Mouse (Mus musculus) kidney, embryonic 15.5 days (tissue): ENCODE results near the gene Bcl7b. TPM values are rescaled to one million over a fixed set of nuclear protein-coding genes. Genes with fewer than 3 reads are reported as not detected.
"Not testable (repeated sequence)": the region's sequence is repeated elsewhere in the genome, so short reads cannot be mapped to it uniquely, and the experiment has no call there.

Experiments used
- ATAC-seq: fragments of 200-750 bp; cut with Nextera tagmentation; replicated peaks from 2 replicates; pipeline ENCODE4 v1.8.0; 2017; ENCODE audit warnings: moderate TSS enrichment; ENCODE audit not compliant: low FRiP score
- H3K27ac ChIP-seq: fragments of 300-500 bp; sonication (generic); 2 replicates; pipeline ENCODE4 v1.5.1; 2015; ENCODE audit warnings: mild to moderate bottlenecking, inconsistent platforms
- H3K27me3 ChIP-seq: fragments of 300-500 bp; sonication (generic); 2 replicates; pipeline ENCODE4 v1.6.1; 2015; ENCODE audit warnings: inconsistent platforms
- H3K36me3 ChIP-seq: fragments of 300-500 bp; sonication (generic); 2 replicates; pipeline ENCODE4 v1.6.1; 2015; ENCODE audit warnings: inconsistent platforms
- H3K4me1 ChIP-seq: fragments of 300-500 bp; sonication (generic); 2 replicates; pipeline ENCODE4 v1.6.1; 2015; ENCODE audit warnings: inconsistent platforms
- H3K4me2 ChIP-seq: fragments of 300-500 bp; sonication (generic); 2 replicates; pipeline ENCODE4 v1.6.1; 2015; ENCODE audit warnings: moderate library complexity, mild to moderate bottlenecking, inconsistent platforms
- H3K4me3 ChIP-seq: fragments of 300-500 bp; sonication (generic); replicated peaks from 2 replicates; pipeline ENCODE4 v1.5.1; 2015; ENCODE audit warnings: mild to moderate bottlenecking, inconsistent platforms
- H3K9ac ChIP-seq: fragments of 300-500 bp; sonication (generic); 2 replicates; pipeline ENCODE4 v1.6.1; 2015; ENCODE audit warnings: mild to moderate bottlenecking, inconsistent platforms
- H3K9me3 ChIP-seq: fragments of 300-500 bp; sonication (generic); replicated peaks from 2 replicates; pipeline ENCODE4 v1.6.1; 2016; ENCODE audit warnings: inconsistent platforms
- WGBS: fragments of 180-500 bp; shearing (Covaris S2); methylation state at CpG from one replicate; pipeline ENCODE4 v1.1.7; 2015; ENCODE audit warnings: mixed read lengths; 5-methylcytosine and 5-hydroxymethylcytosine counted together
- microRNA-seq: library from miRNA; unstranded; fragments of <30 nt; microRNA quantifications from one replicate; pipeline ENCODE4, GENCODE M21; 2016
- polyA plus RNA-seq: library from polyadenylated mRNA; unstranded; fragments of >200 nt; fragmentation: Nextera tagmentation; extraction: Ambion mirVana; gene quantifications from 2 replicates; pipeline ENCODE4 v1.2.1, GENCODE M21; 2015

Gene Bcl7b
- polyA plus RNA-seq, 1 experiment from 2014 or later = 52.9 TPM

GRCm38 (mm10) chr5:135225879-135226278 lies 57.8 kb downstream of the Bcl7b start:
- not testable (repeated sequence) for ATAC-seq

GRCm38 (mm10) chr5:135230186-135230585 lies 62.1 kb downstream of the Bcl7b start:
- H3K27me3 ChIP-seq = no peaks in the 10 kb centered on the region
- no peak overlapping the region for H3K27ac ChIP-seq
- no peaks in the 10 kb centered on the region for H3K9me3 ChIP-seq
- peaks cover 92% of the 10 kb centered on the region for H3K36me3 ChIP-seq
- no peak for ATAC-seq
- H3K9ac ChIP-seq = no peak overlapping the region
- H3K4me1 ChIP-seq = no peaks in the 10 kb centered on the region
- H3K4me2 ChIP-seq = no peak overlapping the region
- no peak overlapping the region for H3K4me3 ChIP-seq
- 86% methylated on average over 4 of the region's 4 CpGs for WGBS

More at GRCm38 (mm10) chr5:135225879-135226278, 57.8 kb downstream of the Bcl7b start:
- not testable (repeated sequence) for H3K27me3 ChIP-seq, H3K9ac ChIP-seq, H3K4me1 ChIP-seq, H3K4me2 ChIP-seq, H3K27ac ChIP-seq, H3K9me3 ChIP-seq, H3K4me3 ChIP-seq
- peaks cover 92% of the 10 kb centered on the region for H3K36me3 ChIP-seq
- 90% methylated on average over 4 of the region's 4 CpGs for whole genome bisulfite sequencing

Small RNA genes within 50 kb of the gene (microRNA-seq; reads per million reads assigned to microRNA genes)
- gene Gm25315 = not detected

Other genes with a start within 250 kb of the Bcl7b start
- gene Mettl27, start 235.9 kb upstream of the Bcl7b start, polyA plus RNA-seq = 23.3 and 26.1 TPM in 2 replicates
- 39.3 and 45.6 TPM in 2 replicates for gene Cldn4, start 221.3 kb upstream of the Bcl7b start, polyA plus RNA-seq
- gene Cldn3, start 182.1 kb upstream of the Bcl7b start, polyA plus RNA-seq = 52.9 and 56.3 TPM in 2 replicates
- gene Abhd11, start 159.1 kb upstream of the Bcl7b start, polyA plus RNA-seq = 69.1 and 71.6 TPM in 2 replicates
- 12.1 and 13.8 TPM in 2 replicates for gene Stx1a, start 144.8 kb upstream of the Bcl7b start, polyA plus RNA-seq
- 30.9 and 36.7 TPM in 2 replicates for gene Dnajc30, start 104.1 kb upstream of the Bcl7b start, polyA plus RNA-seq
- 121 and 137 TPM in 2 replicates for gene Bud23, start 103.3 kb upstream of the Bcl7b start, polyA plus RNA-seq
- gene Vps37d, start 90.0 kb upstream of the Bcl7b start, polyA plus RNA-seq = 9.2 and 10.9 TPM in 2 replicates
- gene Mlxipl, start 78.4 kb upstream of the Bcl7b start, polyA plus RNA-seq = 7.3 and 7.4 TPM in 2 replicates
- gene Tbl2, start 18.6 kb upstream of the Bcl7b start, polyA plus RNA-seq = 25.5 and 26.8 TPM in 2 replicates
- 40.4 and 42.3 TPM in 2 replicates for gene Baz1b, start 19.0 kb downstream of the Bcl7b start, polyA plus RNA-seq
- 1.7 and 2.0 TPM in 2 replicates for gene Fzd9, start 82.9 kb downstream of the Bcl7b start, polyA plus RNA-seq
- gene Fkbp6, start 181.8 kb downstream of the Bcl7b start, polyA plus RNA-seq = not detected in 2 replicates
- gene Trim50, start 185.0 kb downstream of the Bcl7b start, polyA plus RNA-seq = not detected in 2 replicates
- gene Nsun5, start 201.7 kb downstream of the Bcl7b start, polyA plus RNA-seq = 35.0 and 39.5 TPM in 2 replicates
- gene Pom121, start 226.3 kb downstream of the Bcl7b start, polyA plus RNA-seq = 14.0 and 14.7 TPM in 2 replicates